Mouse (Mus musculus): ENCODE data around the gene 4430402I18Rik. TPM values are rescaled to one million over a fixed set of nuclear protein-coding genes. Genes with fewer than 3 reads are reported as not detected.

The 4430402I18Rik gene
- polyA plus RNA-seq, 1 experiment from 2014 or later, result 1.4 TPM

Other genes starting within 250 kb of the 4430402I18Rik start
- 42.2 and 44.0 TPM in 2 replicates for gene Slc1a1, start 132.8 kb downstream of the 4430402I18Rik start, polyA plus RNA-seq (2014; fragmentation: Nextera tagmentation; extraction: Ambion mirVana)
- 15.9 and 18.1 TPM in 2 replicates for gene Plpp6, start 3.8 kb downstream of the 4430402I18Rik start, polyA plus RNA-seq (2014; fragmentation: Nextera tagmentation; extraction: Ambion mirVana)
- 59.9 and 66.2 TPM in 2 replicates for gene Cdc37l1, start 22.6 kb upstream of the 4430402I18Rik start, polyA plus RNA-seq (2014; fragmentation: Nextera tagmentation; extraction: Ambion mirVana)
- 73.0 and 73.9 TPM in 2 replicates for gene Ak3, start 80.2 kb upstream of the 4430402I18Rik start, polyA plus RNA-seq (2014; fragmentation: Nextera tagmentation; extraction: Ambion mirVana)
- gene Rcl1, start 133.6 kb upstream of the 4430402I18Rik start, polyA plus RNA-seq (2014; fragmentation: Nextera tagmentation; extraction: Ambion mirVana), result 36.0 and 36.1 TPM in 2 replicates